Mouse (Mus musculus): ENCODE data around the gene Ubac2. TPM values are rescaled to one million over a fixed set of nuclear protein-coding genes. Genes with fewer than 3 reads are reported as not detected.

The Ubac2 gene
- total RNA-seq, 1 experiment from 2014 or later, result 33.3 TPM

DNA sequence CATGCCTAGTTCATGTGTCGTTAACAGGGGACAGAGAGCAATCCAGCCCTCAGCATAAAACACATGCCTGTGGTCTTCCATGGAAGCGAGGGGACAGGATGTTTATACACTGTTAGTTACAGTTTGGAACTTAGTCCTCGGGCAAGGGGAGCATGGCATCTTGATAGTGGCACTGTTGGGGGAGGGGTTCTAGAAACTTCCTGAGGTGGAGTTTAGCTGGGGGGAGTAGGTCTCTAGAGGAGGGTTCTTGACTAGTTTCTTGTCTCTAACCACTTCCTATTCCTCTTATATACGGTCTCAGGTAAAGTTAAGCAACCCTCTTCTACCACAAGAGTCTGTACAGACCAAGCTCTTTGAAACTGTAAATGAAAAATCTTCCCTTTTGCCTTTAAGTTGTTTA is 187.8 kb downstream of the Ubac2 start:
- peak; percentile 21 for ATAC-seq (replicated peaks; ENCODE audit: low read depth, poor library complexity, severe bottlenecking)

GRCm38 (mm10) chr14:122068036-122068435 is 189.6 kb downstream of the Ubac2 start:
- ATAC-seq (replicated peaks; ENCODE audit: low read depth, poor library complexity, severe bottlenecking), result peak; percentile 16; the same call in 1 of the 2 replicates

DNA sequence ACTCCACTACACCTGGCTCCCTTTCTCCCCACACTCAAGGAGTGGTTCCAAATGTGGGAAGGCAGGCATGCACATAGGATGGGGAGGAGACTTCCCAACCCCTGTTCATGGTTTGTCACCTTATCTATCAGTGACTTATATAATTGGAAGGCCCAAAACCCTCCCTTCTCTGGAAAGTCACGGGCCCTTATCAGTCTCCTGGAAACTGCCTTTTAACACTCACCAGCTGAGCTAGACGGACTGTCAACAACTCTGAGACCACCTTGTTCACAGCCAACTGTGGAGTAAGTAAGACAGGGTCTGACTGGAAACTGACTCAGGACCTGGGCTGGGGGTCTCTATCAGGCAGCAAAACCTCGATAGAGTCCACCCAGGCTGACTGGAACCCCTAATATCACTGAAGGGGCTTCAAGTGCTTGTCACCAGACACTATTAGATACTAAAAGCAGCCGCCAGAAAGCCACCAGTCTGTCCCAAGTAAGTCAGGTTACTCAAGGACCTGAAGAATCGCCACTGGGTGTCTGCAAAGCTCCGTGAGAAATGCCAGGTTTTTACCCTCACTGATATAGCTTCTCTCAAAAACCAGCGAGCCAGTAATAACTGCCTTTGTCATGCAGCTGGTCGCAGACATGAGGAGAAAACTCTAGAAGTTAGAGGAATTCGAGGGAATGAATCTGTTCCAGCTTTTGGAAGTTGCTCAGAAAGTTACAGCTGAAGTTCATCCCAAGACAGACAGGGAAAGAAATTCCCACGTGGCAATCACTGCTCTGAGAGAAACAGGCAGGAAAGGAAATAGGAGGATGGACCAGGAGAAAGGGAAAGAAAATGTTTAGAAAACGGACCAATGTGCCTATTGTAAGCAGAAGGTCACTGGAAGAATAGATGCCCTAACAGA is 190.6 kb downstream of the Ubac2 start:
- ATAC-seq (replicated peaks; ENCODE audit: low read depth, poor library complexity, severe bottlenecking), result no peak

- peak; percentile 31 for ATAC-seq (replicated peaks; ENCODE audit: low read depth, poor library complexity, severe bottlenecking)
These were observed 191.5 kb downstream of the Ubac2 start for GRCm38 (mm10) chr14:122069948-122070347.

Other genes starting within 250 kb of the Ubac2 start
- gene Dock9, start 80.8 kb upstream of the Ubac2 start, total RNA-seq (2017), result 5.7 and 6.7 TPM in 2 replicates
- gene Gpr18, start 37.2 kb downstream of the Ubac2 start, total RNA-seq (2017), result 1.7 and 3.7 TPM in 2 replicates
- 2.9 and 8.1 TPM in 2 replicates for gene Gpr183, start 86.6 kb downstream of the Ubac2 start, total RNA-seq (2017)
- gene Timm8a2, start 156.1 kb downstream of the Ubac2 start, total RNA-seq (2017), result not detected in 2 replicates
- 83.4 and 99.2 TPM in 2 replicates for gene Tm9sf2, start 228.4 kb downstream of the Ubac2 start, total RNA-seq (2017)

Data from common myeloid progenitor, adult 5-6 weeks (primary cell).